ENCODE assay signal across 13 mouse cellular contexts in genomic region chr2:155949362-155949761, GRCm38 (mm10). TPM values are rescaled to one million over a fixed set of nuclear protein-coding genes. Genes with fewer than 3 reads are reported as not detected.
DNase-seq lines count a peak whose midpoint lies in the region; ATAC-seq lines count a peak whose summit lies in the region.
"Had no signal": no experiment of that assay in that cellular context is flagged by ENCODE, and none has a peak within 500 bp of the region (broad histone marks: within the 10 kb centered on the region; RNA-seq: fewer than 3 reads in every experiment).

No protein-coding gene starts in this region.

- H3K27ac ChIP-seq in neural tube, embryonic 15.5 days (replicated peaks), result no peak overlapping the region; the same call in 1 of the 2 replicates
- H3K27ac ChIP-seq in embryonic facial prominence, embryonic 11.5 days (replicated peaks; ENCODE audit: low read depth, low read length), result no peak overlapping the region; the same call in 1 of the 2 replicates
- H3K27ac ChIP-seq in hindbrain, embryonic 16.5 days (ENCODE audit: low read depth, low read length), result no peak overlapping the region
- H3K27ac ChIP-seq: forebrain, embryonic 10.5 days had no signal

- no peaks in the 10 kb centered on the region for H3K9me3 ChIP-seq in neural tube, embryonic 15.5 days (replicated peaks)
- no peaks in the 10 kb centered on the region for H3K9me3 ChIP-seq in embryonic facial prominence, embryonic 11.5 days (replicated peaks; ENCODE audit: control insufficient read depth, low read length)
- H3K9me3 ChIP-seq in hindbrain, embryonic 16.5 days (ENCODE audit: control insufficient read depth, low read length), result no peaks in the 10 kb centered on the region
- H3K9me3 ChIP-seq: forebrain, embryonic 10.5 days had no signal

- no peak overlapping the region; the same call in 1 of the 2 replicates for H3K9ac ChIP-seq in neural tube, embryonic 15.5 days (replicated peaks)
- H3K9ac ChIP-seq in embryonic facial prominence, embryonic 11.5 days (replicated peaks; ENCODE audit: low read length), result no peak overlapping the region
- H3K9ac ChIP-seq in hindbrain, embryonic 16.5 days (ENCODE audit: low read depth, low read length), result no peak overlapping the region

- DNase-seq in neural tube, embryonic 10.5 days (ENCODE audit: extremely low spot score, low spot score), result peak; percentile 49
- DNase-seq in embryonic facial prominence, embryonic 11.5 days (ENCODE audit: low spot score), result peak; percentile 82
- no peak for DNase-seq in spleen, postnatal 14 days (ENCODE audit: low spot score in 2 of 2)
- DNase-seq in spleen, postnatal 4 days (ENCODE audit: low spot score in 2 of 2), result no peak
- no peak for DNase-seq in testis, postnatal 14 days (ENCODE audit: low spot score)
- DNase-seq: adrenal gland, adult 2 months; cerebellum, adult 11-12 months; lung, postnatal 36 days had no signal

- 6% methylated on average over 6 of the region's 6 CpGs for WGBS in neural tube, embryonic 15.5 days
- 6% methylated on average over 6 of the region's 6 CpGs for WGBS in embryonic facial prominence, embryonic 11.5 days
- 17% methylated on average over 6 of the region's 6 CpGs for WGBS in hindbrain, embryonic 16.5 days

- no peak overlapping the region for H3K4me3 ChIP-seq in neural tube, embryonic 15.5 days (replicated peaks)
- H3K4me3 ChIP-seq in embryonic facial prominence, embryonic 11.5 days (ENCODE audit: low read depth, low read length), result no peak overlapping the region
- H3K4me3 ChIP-seq in hindbrain, embryonic 16.5 days (ENCODE audit: low read length), result no peak overlapping the region
- H3K4me3 ChIP-seq: forebrain, embryonic 10.5 days had no signal

- H3K27me3 ChIP-seq in neural tube, embryonic 15.5 days (replicated peaks), result no peaks in the 10 kb centered on the region
- H3K27me3 ChIP-seq in embryonic facial prominence, embryonic 11.5 days (ENCODE audit: control insufficient read depth, insufficient read depth, low read length), result no peaks in the 10 kb centered on the region
- H3K27me3 ChIP-seq in hindbrain, embryonic 16.5 days (replicated peaks; ENCODE audit: control insufficient read depth, insufficient read depth, low read length), result no peaks in the 10 kb centered on the region; the same call in 1 of the 2 replicates

- H3K36me3 ChIP-seq in neural tube, embryonic 15.5 days, result no peaks in the 10 kb centered on the region
- no peaks in the 10 kb centered on the region for H3K36me3 ChIP-seq in embryonic facial prominence, embryonic 11.5 days (replicated peaks; ENCODE audit: control insufficient read depth, insufficient read depth, low read depth, low read length)
- H3K36me3 ChIP-seq in hindbrain, embryonic 16.5 days (ENCODE audit: control insufficient read depth, insufficient read depth, low read length), result no peaks in the 10 kb centered on the region
- H3K36me3 ChIP-seq: forebrain, embryonic 10.5 days had no signal

- H3K4me1 ChIP-seq in neural tube, embryonic 15.5 days, result peaks cover 22% of the 10 kb centered on the region
- H3K4me1 ChIP-seq in embryonic facial prominence, embryonic 11.5 days (ENCODE audit: control insufficient read depth, insufficient read depth, low read length), result peaks cover 10% of the 10 kb centered on the region; the same call in 1 of the 2 replicates
- H3K4me1 ChIP-seq in hindbrain, embryonic 16.5 days (ENCODE audit: control insufficient read depth, insufficient read depth, low read depth, low read length), result no peaks in the 10 kb centered on the region

- no peak for ATAC-seq in neural tube, embryonic 15.5 days (ENCODE audit: low FRiP score)
- ATAC-seq in embryonic facial prominence, embryonic 11.5 days (replicated peaks; ENCODE audit: insufficient number of reproducible peaks, low FRiP score, low TSS enrichment, low read depth), result no peak
- ATAC-seq in hindbrain, embryonic 16.5 days, result 0 out of 2 replicates have a peak, but pooled peaks have one; percentile 52

- no peak overlapping the region for H3K4me2 ChIP-seq in neural tube, embryonic 15.5 days
- no peak overlapping the region; the same call in 1 of the 2 replicates for H3K4me2 ChIP-seq in embryonic facial prominence, embryonic 11.5 days (ENCODE audit: low read depth, low read length)
- H3K4me2 ChIP-seq in hindbrain, embryonic 16.5 days (ENCODE audit: low read length), result no peak overlapping the region

RNA-seq across cellular contexts. Expression of gene Gdf5, which starts 4.2 kb away (rescaled TPM):
- 0.59 and 1.2 TPM in 2 replicates for polyA plus RNA-seq in neural tube, embryonic 15.5 days (2015; fragmentation: Nextera tagmentation; extraction: Ambion mirVana)
- polyA plus RNA-seq in embryonic facial prominence, embryonic 11.5 days (2014; fragmentation: Nextera tagmentation; extraction: Ambion mirVana), result 3.2 TPM in 2 replicates
- 2.3 and 3.1 TPM in 2 replicates for polyA plus RNA-seq in hindbrain, embryonic 16.5 days (2015; fragmentation: Nextera tagmentation; extraction: Ambion mirVana)
- polyA plus RNA-seq: liver, adult 2 months had no signal

RNA-seq across cellular contexts. Expression of gene Cep250, which starts 6.9 kb away (rescaled TPM):
- 13.4 and 16.7 TPM in 2 replicates for polyA plus RNA-seq in neural tube, embryonic 15.5 days (2015; fragmentation: Nextera tagmentation; extraction: Ambion mirVana)
- polyA plus RNA-seq in embryonic facial prominence, embryonic 11.5 days (2014; fragmentation: Nextera tagmentation; extraction: Ambion mirVana), result 13.4 and 14.0 TPM in 2 replicates
- polyA plus RNA-seq in hindbrain, embryonic 16.5 days (2015; fragmentation: Nextera tagmentation; extraction: Ambion mirVana), result 11.5 and 14.0 TPM in 2 replicates

RNA-seq across cellular contexts. Expression of gene Gm15557, which starts 8.8 kb away (rescaled TPM):
- polyA plus RNA-seq in neural tube, embryonic 15.5 days (2015; fragmentation: Nextera tagmentation; extraction: Ambion mirVana), result not detected in 2 replicates
- polyA plus RNA-seq in embryonic facial prominence, embryonic 11.5 days (2014; fragmentation: Nextera tagmentation; extraction: Ambion mirVana), result not detected in 2 replicates
- not detected in 2 replicates for polyA plus RNA-seq in hindbrain, embryonic 16.5 days (2015; fragmentation: Nextera tagmentation; extraction: Ambion mirVana)
- polyA plus RNA-seq: adrenal gland, adult 2 months; forebrain, embryonic 10.5 days; large intestine, adult 2 months; liver, adult 2 months had no signal

RNA-seq across cellular contexts. Expression of gene Uqcc1, which starts 19.3 kb away (rescaled TPM):
- 70.9 and 73.5 TPM in 2 replicates for polyA plus RNA-seq in neural tube, embryonic 15.5 days (2015; fragmentation: Nextera tagmentation; extraction: Ambion mirVana)
- 85.3 and 87.7 TPM in 2 replicates for polyA plus RNA-seq in embryonic facial prominence, embryonic 11.5 days (2014; fragmentation: Nextera tagmentation; extraction: Ambion mirVana)
- polyA plus RNA-seq in hindbrain, embryonic 16.5 days (2015; fragmentation: Nextera tagmentation; extraction: Ambion mirVana), result 66.3 and 74.9 TPM in 2 replicates

RNA-seq across cellular contexts. Expression of gene 6430550D23Rik, which starts 58.4 kb away (rescaled TPM):
- polyA plus RNA-seq in neural tube, embryonic 15.5 days (2015; fragmentation: Nextera tagmentation; extraction: Ambion mirVana), result 1.6 and 2.1 TPM in 2 replicates
- polyA plus RNA-seq in embryonic facial prominence, embryonic 11.5 days (2014; fragmentation: Nextera tagmentation; extraction: Ambion mirVana), result 0.89 and 1.5 TPM in 2 replicates
- 1.4 and 2.5 TPM in 2 replicates for polyA plus RNA-seq in hindbrain, embryonic 16.5 days (2015; fragmentation: Nextera tagmentation; extraction: Ambion mirVana)

Comparison
In these comparisons a context has a peak if more than half of its experiments do, and no peak if none do; other contexts are left out.
1. DNase-seq: peak in neural tube, embryonic 10.5 days (single experiment) and embryonic facial prominence, embryonic 11.5 days (single experiment); none in spleen, postnatal 14 days (0 of 2), spleen, postnatal 4 days (0 of 2) and testis, postnatal 14 days (single experiment).